Mouse (Mus musculus) thymus, adult 2 months (tissue): ENCODE results near the gene Ccdc103. TPM values are rescaled to one million over a fixed set of nuclear protein-coding genes. Genes with fewer than 3 reads are reported as not detected.
A peak's percentile ranks its signal among the peaks of the same experiment; 100 is the strongest.

Source experiments
- DNase-seq: peaks from one replicate; pipeline ENCODE4 v3.0.0; 2021
- H3K27ac ChIP-seq: fragments of 200-500 bp; 2 replicates; pipeline ENCODE4 v1.5.1; 2012; ENCODE audit warnings: low read length, control low read depth; ENCODE audit not compliant: control insufficient read depth, insufficient read depth
- H3K27me3 ChIP-seq: fragments of 200-500 bp; 2 replicates; pipeline ENCODE4 v1.6.1; 2012; ENCODE audit warnings: mild to moderate bottlenecking, low read length, moderate library complexity, mixed read lengths; ENCODE audit not compliant: control insufficient read depth, insufficient read depth
- H3K36me3 ChIP-seq: fragments of 200-500 bp; 2 replicates; pipeline ENCODE4 v1.6.1; 2012; ENCODE audit warnings: mild to moderate bottlenecking, low read length, moderate library complexity; ENCODE audit not compliant: control insufficient read depth, insufficient read depth
- H3K4me1 ChIP-seq: fragments of 200-500 bp; replicated peaks from 2 replicates; pipeline ENCODE4 v1.6.1; 2012; ENCODE audit warnings: low read length; ENCODE audit not compliant: control insufficient read depth, insufficient read depth
- H3K4me3 ChIP-seq: fragments of 200-500 bp; 2 replicates; pipeline ENCODE4 v1.5.1; 2012; ENCODE audit warnings: mild to moderate bottlenecking, low read length, control low read depth, moderate library complexity; ENCODE audit not compliant: control insufficient read depth, insufficient read depth
- CTCF ChIP-seq: fragments of 200-500 bp; IDR thresholded peaks from 2 replicates; pipeline ENCODE4 v1.5.1; 2012; ENCODE audit warnings: mild to moderate bottlenecking, control low read depth, low read length, moderate library complexity, borderline replicate concordance; ENCODE audit not compliant: control insufficient read depth, poor library complexity, insufficient read depth; ENCODE audit errors: extremely low read depth
- POLR2A ChIP-seq: fragments of 200-500 bp; IDR thresholded peaks from 2 replicates; pipeline ENCODE4 v1.6.1; 2012; ENCODE audit warnings: mild to moderate bottlenecking, low read length, control low read depth, moderate library complexity; ENCODE audit not compliant: control insufficient read depth, poor library complexity, insufficient read depth; ENCODE audit errors: extremely low read depth
- WGBS: fragments of 180-500 bp; shearing (Covaris S2); methylation state at CpG from one replicate; pipeline ENCODE4 v1.1.7; 2018; 5-methylcytosine and 5-hydroxymethylcytosine counted together
- polyA plus RNA-seq: library from polyadenylated mRNA; depleted of rRNA; stranded (reverse); fragments of >200 nt; gene quantifications from 2 replicates; pipeline ENCODE4 v1.2.3, GENCODE M21; 2012; rRNA removed

Gene Ccdc103
- polyA plus RNA-seq, 1 experiment, result not detected

GRCm38 (mm10) chr11:102918077-102918476 is 37.1 kb downstream of the Ccdc103 start:
- no peak overlapping the region for H3K27ac ChIP-seq
- no peak for DNase-seq
- no peaks in the 10 kb centered on the region for H3K27me3 ChIP-seq
- H3K36me3 ChIP-seq, result peaks cover 28% of the 10 kb centered on the region
- TF ChIP-seq CTCF (no peak), POLR2A (no peak)
- H3K4me1 ChIP-seq, result no peaks in the 10 kb centered on the region
- no peak overlapping the region for H3K4me3 ChIP-seq
- 76% methylated on average over 4 of the region's 4 CpGs for WGBS

DNA sequence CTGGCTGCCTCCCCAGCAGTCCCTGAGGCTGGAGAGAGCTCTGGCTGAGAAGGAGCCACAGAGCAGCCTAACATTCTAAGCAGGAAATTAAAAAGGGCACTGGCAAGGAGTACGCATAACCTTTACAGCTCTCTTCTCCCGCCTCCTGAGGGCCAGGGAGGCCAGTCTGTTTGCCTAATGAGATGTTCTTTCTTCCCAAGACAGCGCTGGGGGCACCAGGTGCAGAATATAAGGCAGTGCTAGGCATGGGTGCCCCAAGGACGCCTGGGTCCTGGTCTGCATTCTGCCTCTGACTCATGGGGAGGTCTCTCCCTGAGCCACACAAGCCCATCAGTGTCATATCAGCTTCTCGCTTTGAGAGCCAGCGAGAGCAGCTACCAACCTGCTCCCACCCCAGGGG is 40.5 kb downstream of the Ccdc103 start:
- 99% methylated on average over 6 of the region's 6 CpGs for whole genome bisulfite sequencing
- Histone ChIP-seq H3K27me3 (no peaks in the 10 kb centered on the region), H3K4me1 (peaks cover 7% of the 10 kb centered on the region), H3K4me3 (no peak overlapping the region), H3K27ac (no peak overlapping the region), H3K36me3 (no peaks in the 10 kb centered on the region; the same call in 1 of the 2 replicates)
- no peak for TF ChIP-seq POLR2A
- TF ChIP-seq CTCF, result no peak
- no peak for DNase-seq

- peaks cover 7% of the 10 kb centered on the region for H3K4me1 ChIP-seq
- peak within 1 kb of the TSS; percentile 36; the same call in 1 of the 2 replicates for H3K27ac ChIP-seq
- TF ChIP-seq POLR2A (peak; percentile 57), CTCF (peak; percentile 51; the same call in 1 of the 2 replicates)
- H3K4me3 ChIP-seq, result peak within 1 kb of the TSS; percentile 76
- under 1% methylated on average over 62 of the region's 62 CpGs for WGBS
- no peaks in the 10 kb centered on the region for H3K36me3 ChIP-seq
- peak; percentile 93 for DNase-seq
- H3K27me3 ChIP-seq, result no peaks in the 10 kb centered on the region
Observed at GRCm38 (mm10) chr11:102924557-102925350, 43.8 kb downstream of the Ccdc103 start, which contains the start of gene Kif18b. TSS of gene Kif18b (minus strand) at chr11:102925124.

GRCm38 (mm10) chr11:102925351-102925717 is 44.3 kb downstream of the Ccdc103 start:
- DNase-seq, result no peak
- TF ChIP-seq CTCF, result no peak
- no peak for TF ChIP-seq POLR2A
- Histone ChIP-seq H3K4me1 (peaks cover 7% of the 10 kb centered on the region), H3K27ac (peak overlapping the region; percentile 36; the same call in 1 of the 2 replicates), H3K4me3 (peak overlapping the region; percentile 76), H3K36me3 (no peaks in the 10 kb centered on the region), H3K27me3 (no peaks in the 10 kb centered on the region)
- 2% methylated on average over 10 of the region's 10 CpGs for WGBS

DNA sequence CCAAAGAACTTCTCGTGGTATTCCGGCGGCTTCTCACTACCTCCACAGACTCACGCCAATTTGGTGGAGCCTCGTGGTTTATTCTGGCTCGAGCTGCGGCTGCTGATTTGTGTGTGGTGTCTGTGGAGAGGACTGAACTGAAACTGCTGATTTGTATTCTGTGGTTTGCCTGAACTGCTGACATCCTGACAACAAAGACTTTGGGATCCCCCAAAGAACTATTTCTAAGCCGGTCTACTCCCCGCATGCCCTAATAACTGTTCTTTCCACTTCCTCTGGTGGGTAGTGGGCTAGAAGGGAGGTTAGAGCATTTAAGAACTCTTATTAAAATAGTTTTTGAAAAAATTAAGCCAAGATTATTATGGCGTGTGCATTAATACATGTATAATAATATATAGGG is 49.7 kb downstream of the Ccdc103 start:
- no peak overlapping the region for H3K27ac ChIP-seq
- DNase-seq, result no peak
- TF ChIP-seq CTCF (no peak), POLR2A (no peak)
- no peaks in the 10 kb centered on the region for H3K4me1 ChIP-seq
- no peak overlapping the region for H3K4me3 ChIP-seq
- H3K36me3 ChIP-seq, result no peaks in the 10 kb centered on the region
- WGBS, result 17% methylated on average over 10 of the region's 10 CpGs
- H3K27me3 ChIP-seq, result no peaks in the 10 kb centered on the region

Other genes with a start within 250 kb of the Ccdc103 start
- gene Meioc, start 217.5 kb upstream of the Ccdc103 start, polyA plus RNA-seq, result not detected in 2 replicates
- 8.7 and 9.6 TPM in 2 replicates for gene Ccdc43, start 183.4 kb upstream of the Ccdc103 start, polyA plus RNA-seq
- gene Adam11, start 119.8 kb upstream of the Ccdc103 start, polyA plus RNA-seq, result 30.2 and 51.6 TPM in 2 replicates
- 1.4 and 1.7 TPM in 2 replicates for gene Gjc1, start 61.5 kb upstream of the Ccdc103 start, polyA plus RNA-seq
- 0.36 and 1.4 TPM in 2 replicates for gene Higd1b, start 45.4 kb upstream of the Ccdc103 start, polyA plus RNA-seq
- gene Eftud2, start 219 bp upstream of the Ccdc103 start, polyA plus RNA-seq, result 215 and 245 TPM in 2 replicates
- gene Fam187a, start 4.0 kb downstream of the Ccdc103 start, polyA plus RNA-seq, result not detected in 2 replicates
- 0.94 and 1.1 TPM in 2 replicates for gene Gfap, start 19.7 kb downstream of the Ccdc103 start, polyA plus RNA-seq
- 45.1 and 60.0 TPM in 2 replicates for gene Kif18b, start 43.9 kb downstream of the Ccdc103 start, polyA plus RNA-seq
- 0.08 and 0.20 TPM in 2 replicates for gene C1ql1, start 65.5 kb downstream of the Ccdc103 start, polyA plus RNA-seq
- gene Nmt1, start 147.0 kb downstream of the Ccdc103 start, polyA plus RNA-seq, result 52.5 and 60.8 TPM in 2 replicates
- 77.5 and 88.2 TPM in 2 replicates for gene Dcakd, start 147.1 kb downstream of the Ccdc103 start, polyA plus RNA-seq
- 3.9 and 5.4 TPM in 2 replicates for gene Plcd3, start 220.5 kb downstream of the Ccdc103 start, polyA plus RNA-seq
- gene Acbd4, start 220.5 kb downstream of the Ccdc103 start, polyA plus RNA-seq, result 28.8 and 29.5 TPM in 2 replicates
- 18.2 and 18.4 TPM in 2 replicates for gene Hexim1, start 235.0 kb downstream of the Ccdc103 start, polyA plus RNA-seq